Mouse (Mus musculus): ENCODE results near the gene Tcstv1.
"Not testable (repeated sequence)": the region's sequence is repeated elsewhere in the genome, so short reads cannot be mapped to it uniquely, and the experiment has no call there.

Tcstv1 gene

DNA sequence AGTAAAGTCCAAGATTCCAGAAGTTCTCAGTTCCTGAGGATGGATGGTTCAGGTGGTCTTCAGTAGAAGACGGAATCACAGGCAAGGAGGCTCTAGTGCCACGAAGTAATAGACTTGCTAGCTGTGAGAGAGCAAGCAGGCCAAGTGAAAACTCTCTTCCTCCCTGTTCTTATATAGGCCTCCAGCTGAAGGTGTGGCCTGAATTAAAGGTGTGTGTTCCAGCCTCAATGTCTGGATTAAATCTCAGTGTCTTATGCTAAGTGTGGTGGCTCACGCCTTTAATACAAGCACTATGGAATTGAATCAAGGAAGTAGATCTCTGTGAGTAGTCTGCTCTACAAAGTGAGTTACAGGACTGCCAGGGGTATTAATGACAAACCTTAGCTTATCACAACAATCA is at the start of gene Tcstv1:
TSS of gene Tcstv1 (minus strand) at position 101 of the 400 bp plus-strand sequence.
- DNase-seq (ENCODE audit: low spot score): not testable (repeated sequence)

DNA sequence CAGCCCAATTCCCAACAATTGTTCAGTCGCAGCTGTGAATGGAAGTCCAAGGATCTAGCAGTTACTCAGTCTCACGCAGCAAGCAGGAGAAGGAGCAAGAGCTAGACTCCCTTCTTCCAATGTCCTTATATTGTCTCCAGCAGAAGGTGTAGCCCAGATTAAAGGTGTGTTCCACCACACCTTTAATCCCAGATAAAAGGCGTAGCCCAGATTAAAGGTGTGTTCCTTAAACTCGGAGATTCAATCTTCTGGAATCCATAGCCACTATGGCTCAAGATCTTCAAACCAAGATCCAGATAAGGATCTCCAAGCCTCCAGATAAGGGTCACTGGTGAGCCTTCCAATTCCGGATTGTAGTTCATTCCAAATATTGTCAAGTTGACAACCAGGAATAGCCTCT is 34.6 kb upstream of the Tcstv1 start, which contains the start of gene Gm21761:
TSS of gene Gm21761 (minus strand) at position 101 of the 400 bp plus-strand sequence.
- DNase-seq (ENCODE audit: low spot score): not testable (repeated sequence)

DNA sequence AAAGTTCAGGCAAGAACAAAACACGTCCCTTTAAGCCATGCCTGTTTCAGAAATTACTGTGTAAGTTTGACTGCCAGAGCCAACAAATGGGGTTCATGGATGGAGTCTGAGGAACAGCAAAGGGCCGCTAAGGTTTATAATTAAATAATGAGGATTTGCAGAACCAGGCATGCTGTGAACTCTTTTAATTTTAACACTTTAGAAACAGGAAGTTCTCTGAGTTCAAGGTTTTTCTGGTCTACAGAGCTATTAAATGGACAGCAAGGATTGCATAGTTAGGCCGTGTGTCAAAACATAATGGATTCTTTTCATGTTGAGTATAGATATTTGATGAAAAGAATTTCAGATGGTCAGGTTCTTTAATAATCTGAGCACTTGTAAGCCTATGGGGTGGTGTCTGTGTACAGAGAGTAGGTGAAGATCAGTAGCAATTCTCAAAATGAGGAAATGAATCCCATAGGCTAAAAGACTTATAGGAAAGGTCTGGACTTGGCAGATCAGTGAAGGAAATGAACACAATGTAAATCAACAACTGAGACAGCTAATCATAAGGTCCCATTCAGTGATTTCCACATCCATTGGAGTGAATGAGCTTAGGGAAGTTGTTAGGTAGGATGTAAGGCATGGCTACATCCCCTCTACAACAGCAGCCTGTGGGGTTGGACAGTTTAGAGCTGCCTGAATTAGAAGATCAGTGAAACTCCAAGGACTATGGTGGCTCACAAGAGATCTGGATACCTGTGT is 30.2 kb upstream of the Tcstv1 start:
- not testable (repeated sequence) for DNase-seq (ENCODE audit: low spot score)

DNA sequence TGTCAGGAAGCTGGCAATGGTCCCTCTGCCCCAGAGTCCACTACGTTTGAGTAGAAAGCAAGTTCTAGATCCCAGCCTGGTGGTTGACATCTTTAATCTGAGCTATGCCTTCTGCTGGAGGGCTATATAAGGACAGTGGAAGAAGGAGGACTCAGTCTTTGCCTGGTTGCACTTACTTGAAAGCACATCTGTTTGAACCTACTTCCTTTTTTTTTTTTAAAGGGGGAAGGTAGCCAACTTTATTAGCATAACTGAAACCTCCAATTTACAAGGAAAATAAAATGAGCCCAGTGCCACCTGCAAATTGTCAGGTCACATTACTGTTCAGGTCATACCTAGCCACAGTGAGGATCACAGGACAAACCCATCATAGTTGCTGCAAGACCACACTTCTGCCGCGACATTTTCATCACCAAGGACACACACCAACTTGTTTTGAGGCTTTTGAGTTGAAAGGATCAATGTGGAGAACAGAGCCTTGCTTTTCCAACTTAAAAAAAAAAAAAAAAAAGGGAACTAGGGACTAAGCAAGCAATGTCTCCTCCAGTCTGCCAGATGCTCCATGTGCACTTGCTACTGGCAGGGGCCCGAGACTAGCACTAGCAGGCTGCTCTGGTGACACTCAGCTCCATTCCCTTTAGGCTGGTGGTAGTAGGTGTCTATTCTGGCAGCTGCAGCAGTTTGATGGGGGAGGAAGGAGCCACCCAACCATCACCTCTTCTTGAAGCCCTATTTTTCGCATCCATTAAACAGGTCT is 22.6 kb upstream of the Tcstv1 start:
- not testable (repeated sequence) for DNase-seq (ENCODE audit: low spot score)

DNA sequence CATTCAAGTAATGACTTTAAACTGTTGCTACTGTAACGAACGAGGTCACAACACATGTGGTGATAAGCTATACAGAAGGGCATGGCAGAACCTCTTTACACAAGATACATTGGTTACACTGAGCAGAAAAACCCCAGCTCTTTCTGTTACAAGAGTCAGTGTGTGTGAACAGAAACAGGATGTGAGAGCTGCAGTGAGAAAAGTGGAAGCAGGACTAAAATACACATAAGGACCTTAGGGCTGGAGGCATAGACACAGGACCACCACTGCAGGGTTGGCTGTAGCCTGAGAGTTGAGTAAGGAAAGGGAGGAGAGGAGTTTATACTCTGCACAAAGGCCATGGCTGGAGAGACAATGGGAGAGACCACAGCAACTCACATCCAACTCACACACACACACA is 21.9 kb upstream of the Tcstv1 start:
- DNase-seq (ENCODE audit: low spot score): not testable (repeated sequence)

DNA sequence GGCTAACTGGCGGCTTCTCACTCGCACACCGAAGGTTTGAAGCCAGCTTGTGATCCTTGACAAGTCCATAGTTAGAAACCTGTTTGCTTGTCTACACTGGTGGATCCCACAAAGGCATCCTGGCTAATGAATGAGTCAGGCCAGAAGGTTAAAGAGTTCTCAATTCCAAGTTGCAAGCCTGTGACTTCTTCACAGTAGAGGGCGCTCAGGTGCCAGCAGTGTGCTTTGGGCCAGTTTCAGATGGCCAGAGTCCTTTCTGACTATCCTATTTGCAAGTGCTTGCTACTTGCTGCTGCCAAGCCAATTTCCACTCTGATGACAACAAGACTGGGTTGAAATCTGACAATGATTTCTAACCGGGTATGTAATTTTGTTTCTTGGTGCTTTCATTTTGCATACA is 4.0 kb upstream of the Tcstv1 start:
- not testable (repeated sequence) for DNase-seq (ENCODE audit: low spot score)

DNA sequence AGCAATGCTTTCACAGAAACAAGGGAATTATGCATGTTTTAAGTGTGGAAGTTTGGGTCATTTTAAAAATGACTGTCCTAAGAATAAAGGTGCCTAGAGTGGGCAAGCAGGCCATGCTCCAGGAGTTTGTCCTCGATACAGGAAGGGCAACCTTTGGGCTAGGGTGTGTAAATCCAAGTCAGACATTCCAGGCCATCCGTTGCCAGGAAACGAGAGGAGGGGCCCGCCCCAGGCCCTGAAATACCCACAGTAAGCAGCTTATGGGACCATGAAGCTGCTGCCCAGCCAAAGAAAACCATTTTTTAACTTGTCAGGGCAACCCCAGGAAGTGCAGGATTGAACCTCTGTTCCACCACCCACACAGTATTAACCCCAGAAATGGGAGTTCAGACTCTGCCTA is 7.7 kb downstream of the Tcstv1 start:
- not testable (repeated sequence) for DNase-seq (ENCODE audit: low spot score)

DNA sequence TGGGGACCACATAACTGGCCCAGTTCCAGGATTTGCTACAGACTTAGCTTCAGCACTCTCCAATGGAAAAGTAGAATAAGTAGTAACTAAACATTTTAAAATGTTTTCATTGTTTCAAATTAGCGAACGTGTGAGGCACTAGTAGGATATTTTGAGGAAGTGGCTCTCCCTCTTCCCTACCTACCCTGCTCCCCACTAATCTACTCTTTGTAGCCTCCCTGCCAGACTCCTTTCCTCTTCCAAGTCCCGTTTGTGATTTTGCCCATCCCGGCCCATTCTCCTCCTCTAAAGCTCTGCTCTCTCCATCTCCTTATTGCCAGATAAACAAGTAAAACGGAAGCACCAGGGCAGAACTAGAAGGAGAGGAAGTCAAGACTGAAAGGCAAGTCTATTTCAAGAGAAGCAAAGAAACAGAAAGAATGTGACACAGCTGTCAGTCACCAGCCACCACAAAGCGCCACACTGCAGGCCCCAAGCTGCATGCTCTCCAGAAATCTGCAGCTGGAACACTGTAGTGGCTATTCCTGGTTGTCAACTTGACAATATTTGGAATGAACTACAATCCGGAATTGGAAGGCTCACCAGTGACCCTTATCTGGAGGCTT is 30.1 kb downstream of the Tcstv1 start:
- not testable (repeated sequence) for DNase-seq (ENCODE audit: low spot score)

DNA sequence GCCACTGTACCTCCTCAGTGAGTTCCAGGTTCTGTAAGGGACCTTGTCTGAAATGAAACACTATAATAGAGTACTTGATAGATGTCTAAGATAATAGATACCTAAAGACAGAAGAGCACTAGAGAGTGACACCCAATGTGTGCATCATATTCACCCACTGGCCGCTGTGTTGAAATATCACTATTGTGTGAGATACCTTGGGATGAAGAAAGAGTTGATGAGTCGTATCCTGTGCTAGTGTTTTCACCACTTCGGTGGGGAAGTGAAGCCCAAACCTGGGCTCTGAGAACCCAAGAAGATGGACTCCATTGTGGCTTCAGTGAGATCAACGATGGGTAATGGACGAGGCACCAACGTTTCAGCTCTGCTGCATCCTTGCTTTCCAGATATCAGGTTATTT is 32.2 kb downstream of the Tcstv1 start:
- DNase-seq (ENCODE audit: low spot score): not testable (repeated sequence)
